ENCODE assay signal across 19 mouse cellular contexts in genomic region chr1:33599698-33600097, GRCm38 (mm10).
"Had no signal": no experiment of that assay in that cellular context is flagged by ENCODE, and none has a peak within 500 bp of the region (broad histone marks: within the 10 kb centered on the region; RNA-seq: fewer than 3 reads in every experiment).

No protein-coding gene starts in this region.

- H3K4me3 ChIP-seq: layer of hippocampus, adult 2 months; limb, embryonic 10.5 days; limb, embryonic 13.5 days; midbrain, embryonic 13.5 days; stomach, embryonic 15.5 days had no signal

- H3K27me3 ChIP-seq: limb, embryonic 13.5 days; midbrain, embryonic 13.5 days; stomach, embryonic 15.5 days had no signal

- H3K9ac ChIP-seq: limb, embryonic 13.5 days; liver, embryonic 14.5 days; liver, postnatal 0 days; lung, embryonic 14.5 days; midbrain, embryonic 13.5 days; stomach, embryonic 15.5 days had no signal

- DNase-seq: kidney, adult 2 months; kidney, postnatal 25 days; layer of hippocampus, adult 9-11 months; liver; liver, postnatal 0 days; retina, postnatal 1 day; right cerebral cortex, postnatal 25 days; spleen, adult 18-20 months; thymus, postnatal 25 days had no signal

- ATAC-seq: liver, postnatal 0 days; lung, postnatal 0 days; midbrain, embryonic 13.5 days had no signal

- H3K27ac ChIP-seq: kidney, postnatal 0 days; layer of hippocampus, adult 2 months; limb, embryonic 10.5 days; limb, embryonic 13.5 days; liver, embryonic 14.5 days; macrophage; midbrain, embryonic 13.5 days; stomach, embryonic 15.5 days had no signal

- H3K4me1 ChIP-seq: midbrain, embryonic 13.5 days; stomach, embryonic 15.5 days had no signal

- H3K36me3 ChIP-seq: stomach, embryonic 15.5 days had no signal

- H3K9me3 ChIP-seq: limb, embryonic 10.5 days; midbrain, embryonic 13.5 days; stomach, embryonic 15.5 days had no signal

- H3K4me2 ChIP-seq: limb, embryonic 13.5 days; lung, embryonic 14.5 days; midbrain, embryonic 13.5 days; stomach, embryonic 15.5 days had no signal
